ENCODE assay signal across 16 mouse cellular contexts in the genomic region with DNA sequence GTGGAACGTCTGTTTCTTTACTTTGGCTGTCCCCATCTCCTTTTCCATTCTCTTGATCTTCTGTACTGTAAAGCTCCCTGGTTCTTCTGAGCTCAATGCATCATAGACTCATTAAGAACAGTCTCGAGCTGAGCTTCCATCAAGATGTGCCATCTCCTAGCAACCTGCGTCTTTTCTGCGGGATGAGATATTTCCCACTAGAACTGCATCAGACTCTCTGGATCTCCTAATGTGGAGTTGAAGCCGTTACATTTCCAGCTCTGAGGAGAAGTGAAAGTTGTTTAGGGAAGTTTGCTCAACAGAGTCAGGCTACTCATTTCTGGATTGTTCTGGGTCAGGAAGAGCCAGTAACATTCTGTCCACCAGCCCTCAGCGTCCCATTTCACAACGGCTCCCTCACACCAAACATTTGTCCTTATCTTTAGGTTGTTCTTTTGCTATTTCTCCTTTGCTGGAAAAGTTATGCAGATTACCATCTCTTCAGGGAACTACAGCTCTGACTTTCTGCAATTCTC.
A peak's percentile ranks its signal among the peaks of the same experiment; 100 is the strongest.
DNase-seq lines count a peak whose midpoint lies in the region; ATAC-seq lines count a peak whose summit lies in the region.
"Had no signal": no experiment of that assay in that cellular context is flagged by ENCODE, and none has a peak within 500 bp of the region (broad histone marks: within the 10 kb centered on the region; RNA-seq: fewer than 3 reads in every experiment).

No protein-coding gene starts in this region.

- no peak overlapping the region for H3K27ac ChIP-seq in heart, embryonic 13.5 days (replicated peaks)
- H3K27ac ChIP-seq in midbrain, embryonic 11.5 days (ENCODE audit: low read depth, low read length), result no peak overlapping the region
- no peak overlapping the region for H3K27ac ChIP-seq in midbrain, embryonic 16.5 days (ENCODE audit: low read length)
- H3K27ac ChIP-seq: embryonic facial prominence, embryonic 10.5 days; forebrain, embryonic 13.5 days; gastrocnemius, adult 2 months; heart, adult 2 months; lung, embryonic 15.5 days; midbrain, embryonic 15.5 days; neural tube, embryonic 12.5 days had no signal

- H3K27me3 ChIP-seq in heart, embryonic 13.5 days (replicated peaks), result no peaks in the 10 kb centered on the region
- no peaks in the 10 kb centered on the region for H3K27me3 ChIP-seq in midbrain, embryonic 11.5 days (ENCODE audit: control insufficient read depth, insufficient read depth, low read length)
- H3K27me3 ChIP-seq in midbrain, embryonic 16.5 days (ENCODE audit: control insufficient read depth, insufficient read depth, low read depth, low read length), result no peaks in the 10 kb centered on the region
- no peaks in the 10 kb centered on the region for H3K27me3 ChIP-seq in splenic B cell, adult 2 months (ENCODE audit: control insufficient read depth, insufficient read depth, low read length, poor library complexity, severe bottlenecking)
- H3K27me3 ChIP-seq: lung, embryonic 15.5 days; midbrain, embryonic 15.5 days; neural tube, embryonic 12.5 days had no signal

- H3K4me2 ChIP-seq in heart, embryonic 13.5 days, result peak overlapping the region; percentile 77; the same call in 1 of the 2 replicates
- no peak overlapping the region for H3K4me2 ChIP-seq in midbrain, embryonic 11.5 days
- H3K4me2 ChIP-seq in midbrain, embryonic 16.5 days (ENCODE audit: low read length), result no peak overlapping the region

- peaks cover 10% of the 10 kb centered on the region for H3K4me1 ChIP-seq in heart, embryonic 13.5 days
- H3K4me1 ChIP-seq in midbrain, embryonic 11.5 days (ENCODE audit: control insufficient read depth, insufficient read depth, low read length), result peaks cover 7% of the 10 kb centered on the region
- H3K4me1 ChIP-seq in midbrain, embryonic 16.5 days (ENCODE audit: control insufficient read depth, insufficient read depth, low read length), result peaks cover 7% of the 10 kb centered on the region; the same call in 1 of the 2 replicates
- H3K4me1 ChIP-seq: neural tube, embryonic 12.5 days had no signal

- 62% methylated on average over 7 of the region's 7 CpGs for WGBS in heart, embryonic 13.5 days
- 78% methylated on average over 7 of the region's 7 CpGs for WGBS in midbrain, embryonic 11.5 days
- WGBS in midbrain, embryonic 16.5 days, result 74% methylated on average over 7 of the region's 7 CpGs

- no peak for DNase-seq in heart, postnatal 4 days
- DNase-seq in midbrain, embryonic 11.5 days (ENCODE audit: low spot score, missing footprints), result no peak
- DNase-seq in splenic B cell, adult 2 months (ENCODE audit: low read depth, low spot score), result peak; percentile 18
- DNase-seq in frontal cortex, postnatal 14 days (ENCODE audit: low spot score in 2 of 2), result no peak
- DNase-seq in layer of hippocampus, adult 9-10 months (ENCODE audit: low spot score), result no peak

- H3K36me3 ChIP-seq in heart, embryonic 13.5 days, result no peaks in the 10 kb centered on the region
- no peaks in the 10 kb centered on the region for H3K36me3 ChIP-seq in midbrain, embryonic 11.5 days (ENCODE audit: control insufficient read depth, insufficient read depth, low read length)
- H3K36me3 ChIP-seq in midbrain, embryonic 16.5 days (ENCODE audit: control insufficient read depth, insufficient read depth, low read length), result no peaks in the 10 kb centered on the region
- H3K36me3 ChIP-seq in splenic B cell, adult 2 months (ENCODE audit: control insufficient read depth, insufficient read depth, low read length, poor library complexity, severe bottlenecking), result no peaks in the 10 kb centered on the region
- H3K36me3 ChIP-seq: embryonic facial prominence, embryonic 10.5 days; G1E; lung, embryonic 15.5 days; midbrain, embryonic 15.5 days; neural tube, embryonic 12.5 days had no signal

- H3K4me3 ChIP-seq in heart, embryonic 13.5 days, result no peak overlapping the region
- H3K4me3 ChIP-seq in midbrain, embryonic 11.5 days (ENCODE audit: low read depth, low read length), result no peak overlapping the region
- H3K4me3 ChIP-seq in midbrain, embryonic 16.5 days (ENCODE audit: low read depth, low read length), result no peak overlapping the region
- H3K4me3 ChIP-seq: neural tube, embryonic 12.5 days had no signal

- no peak for ATAC-seq in heart, embryonic 13.5 days (ENCODE audit: extremely low read depth, insufficient number of reproducible peaks, low FRiP score, low TSS enrichment)
- ATAC-seq in midbrain, embryonic 11.5 days (ENCODE audit: low FRiP score), result 0 out of 2 replicates have a peak, but pooled peaks have one; percentile 30
- ATAC-seq in midbrain, embryonic 16.5 days, result no peak
- peak; percentile 48 to 56; a peak in 3 of 4 replicates for ATAC-seq in hematopoietic stem cell, adult 5-6 weeks (replicated peaks in 1 of 2; ENCODE audit: insufficient read depth in 1 of 2, low FRiP score in 2 of 2, low TSS enrichment in 1 of 2, low read depth in 1 of 2, poor library complexity in 2 of 2, severe bottlenecking in 2 of 2)

- H3K9me3 ChIP-seq in heart, embryonic 13.5 days, result no peaks in the 10 kb centered on the region
- no peaks in the 10 kb centered on the region for H3K9me3 ChIP-seq in midbrain, embryonic 11.5 days (ENCODE audit: control insufficient read depth, low read length)
- no peaks in the 10 kb centered on the region for H3K9me3 ChIP-seq in midbrain, embryonic 16.5 days (replicated peaks; ENCODE audit: control insufficient read depth, low read length, poor library complexity, severe bottlenecking)
- H3K9me3 ChIP-seq: embryonic facial prominence, embryonic 10.5 days; forebrain, embryonic 13.5 days; G1E; lung, embryonic 15.5 days; midbrain, embryonic 15.5 days; neural tube, embryonic 12.5 days had no signal

- 0 out of 2 replicates have a peak overlapping the region, but pooled peaks have one; percentile 35 for H3K9ac ChIP-seq in heart, embryonic 13.5 days
- H3K9ac ChIP-seq in midbrain, embryonic 11.5 days (ENCODE audit: low read length), result no peak overlapping the region
- no peak overlapping the region for H3K9ac ChIP-seq in midbrain, embryonic 16.5 days (ENCODE audit: low read depth, low read length)
- H3K9ac ChIP-seq: neural tube, embryonic 12.5 days had no signal

Comparison
In these comparisons a context has a peak if more than half of its experiments do, and no peak if none do; other contexts are left out.
1. ATAC-seq: peak in midbrain, embryonic 11.5 days (single experiment) and hematopoietic stem cell, adult 5-6 weeks (2 of 2); none in heart, embryonic 13.5 days (single experiment) and midbrain, embryonic 16.5 days (single experiment).